ENCODE assay signal across 17 mouse cellular contexts in genomic region chr1:62280586-62280985, GRCm38 (mm10).
"Had no signal": no experiment of that assay in that cellular context is flagged by ENCODE, and none has a peak within 500 bp of the region (broad histone marks: within the 10 kb centered on the region; RNA-seq: fewer than 3 reads in every experiment).

No protein-coding gene starts in this region.

- ATAC-seq: liver, postnatal 0 days; midbrain, embryonic 13.5 days; midbrain, embryonic 15.5 days had no signal

- H3K27me3 ChIP-seq: liver, embryonic 13.5 days; liver, embryonic 15.5 days; lung, embryonic 15.5 days; megakaryocyte, embryonic 14.5 days; midbrain, embryonic 13.5 days; midbrain, embryonic 15.5 days; neural tube, embryonic 12.5 days; stomach, embryonic 15.5 days had no signal

- H3K9me3 ChIP-seq: liver, embryonic 13.5 days; liver, embryonic 15.5 days; lung, embryonic 15.5 days; megakaryocyte, embryonic 14.5 days; midbrain, embryonic 13.5 days; midbrain, embryonic 15.5 days; neural tube, embryonic 12.5 days; stomach, embryonic 15.5 days had no signal

- H3K4me1 ChIP-seq: liver, embryonic 13.5 days; liver, embryonic 15.5 days; lung, embryonic 15.5 days; megakaryocyte, embryonic 14.5 days; midbrain, embryonic 13.5 days; midbrain, embryonic 15.5 days; neural tube, embryonic 12.5 days; stomach, embryonic 15.5 days had no signal

- H3K4me2 ChIP-seq: liver, embryonic 11.5 days; liver, embryonic 13.5 days; liver, embryonic 15.5 days; lung, embryonic 15.5 days; midbrain, embryonic 11.5 days; midbrain, embryonic 13.5 days; midbrain, embryonic 15.5 days; neural tube, embryonic 12.5 days; stomach, embryonic 15.5 days had no signal

- H3K36me3 ChIP-seq: liver, embryonic 13.5 days; liver, embryonic 15.5 days; lung, embryonic 15.5 days; midbrain, embryonic 13.5 days; midbrain, embryonic 15.5 days; neural tube, embryonic 12.5 days; stomach, embryonic 15.5 days had no signal

- DNase-seq: liver, embryonic 13.5 days; liver, postnatal 0 days; right cerebral cortex, postnatal 14 days; thymus, adult 2 months; thymus, postnatal 25 days; thymus, postnatal 4 days had no signal

- H3K27ac ChIP-seq: liver, embryonic 13.5 days; liver, embryonic 15.5 days; lung, embryonic 15.5 days; macrophage; midbrain, embryonic 13.5 days; midbrain, embryonic 15.5 days; neural tube, embryonic 12.5 days; stomach, embryonic 15.5 days; stomach, postnatal 0 days had no signal

- H3K9ac ChIP-seq: liver, embryonic 13.5 days; liver, embryonic 15.5 days; liver, postnatal 0 days; lung, embryonic 15.5 days; midbrain, embryonic 13.5 days; midbrain, embryonic 15.5 days; neural tube, embryonic 12.5 days; stomach, embryonic 15.5 days had no signal

- H3K4me3 ChIP-seq: liver, embryonic 13.5 days; liver, embryonic 15.5 days; lung, embryonic 15.5 days; megakaryocyte, embryonic 14.5 days; midbrain, embryonic 13.5 days; midbrain, embryonic 15.5 days; neural tube, embryonic 12.5 days; stomach, embryonic 15.5 days had no signal
